Mouse (Mus musculus) gastrocnemius, adult 2 months (tissue): Measurements from ENCODE around the gene Sh3gl3. TPM values are rescaled to one million over a fixed set of nuclear protein-coding genes. Genes with fewer than 3 reads are reported as not detected.
"Not testable (repeated sequence)": the region's sequence is repeated elsewhere in the genome, so short reads cannot be mapped to it uniquely, and the experiment has no call there.

ENCODE experiments used
- DNase-seq: peaks from one replicate; pipeline ENCODE4 v3.0.0; 2022
- H3K27ac ChIP-seq: fragments of 200-600 bp; 2 replicates; pipeline ENCODE4 v1.8.1; 2022; ENCODE audit warnings: mild to moderate bottlenecking
- H3K4me3 ChIP-seq: fragments of 200-600 bp; 2 replicates; pipeline ENCODE4 v1.8.1; 2022; ENCODE audit warnings: mild to moderate bottlenecking, moderate library complexity
- CTCF ChIP-seq: fragments of 200-600 bp; IDR thresholded peaks from 2 replicates; pipeline ENCODE4 v1.8.1; 2022; ENCODE audit warnings: antibody characterized with exemption, mild to moderate bottlenecking, moderate library complexity
- intact Hi-C: fragments of 180-260 bp; cut with DNase I; formaldehyde crosslinking; loops from one replicate; pipeline ENCODE4 v1.15.1; 2025
- total RNA-seq, 2 experiments: library from RNA; stranded (reverse); gene quantifications; 2 replicates each; pipeline ENCODE4 v1.2.3; 2021

Sh3gl3 gene
- total RNA-seq, 2 experiments from 2014 or later: 0.41 to 0.47 TPM

DNA sequence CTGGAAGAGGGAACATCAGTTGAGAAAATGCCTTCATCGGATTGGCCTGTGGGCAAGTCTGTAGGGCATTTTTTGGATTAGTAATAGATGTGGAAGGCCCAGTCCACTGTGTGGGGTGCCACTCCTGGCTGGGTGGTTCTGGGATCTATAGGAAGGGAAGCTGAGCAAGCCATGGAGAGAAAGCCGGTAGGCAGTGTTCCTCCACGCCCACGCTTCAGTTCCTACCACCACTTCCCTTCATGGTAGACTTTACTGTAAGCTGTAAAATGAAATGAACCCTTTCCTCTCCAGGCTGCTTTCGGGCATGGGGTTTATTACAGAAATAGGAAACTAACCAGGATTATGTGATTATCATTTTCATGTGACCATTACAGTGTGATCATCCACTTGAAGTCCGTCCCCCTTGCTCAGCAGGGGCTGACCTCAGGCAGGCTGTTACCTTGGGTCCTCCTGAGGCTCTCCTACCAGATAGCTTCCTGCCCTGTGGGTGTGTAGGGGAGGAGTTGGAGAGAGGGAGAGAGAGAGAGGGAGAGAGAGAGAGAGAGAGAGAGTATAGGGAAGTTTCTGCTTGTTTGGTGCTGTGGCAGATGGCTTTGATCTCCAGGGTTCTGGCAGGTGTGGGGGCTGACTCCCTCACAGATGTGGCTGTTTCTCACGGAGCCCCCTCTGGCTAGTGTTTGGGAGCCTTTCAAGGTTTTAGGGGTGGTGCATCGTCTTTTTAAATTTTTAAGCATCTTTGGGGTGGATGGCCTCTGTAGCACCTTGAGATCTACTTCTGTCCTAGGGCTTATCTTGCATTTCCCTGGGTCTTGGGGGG lies 67.0 kb downstream of the Sh3gl3 start:
- no peak for TF ChIP-seq CTCF
- no peak overlapping the region for H3K4me3 ChIP-seq
- DNase-seq: no peak
- intact Hi-C loops: no loop called here
- H3K27ac ChIP-seq: no peak overlapping the region

- intact Hi-C loops: no loop called here
- TF ChIP-seq CTCF: no peak
These were observed 71.1 kb downstream of the Sh3gl3 start for GRCm38 (mm10) chr7:82244701-82245100.

GRCm38 (mm10) chr7:82248953-82249695 lies 75.5 kb downstream of the Sh3gl3 start:
- Histone ChIP-seq H3K27ac (no peak overlapping the region), H3K4me3 (no peak overlapping the region)
- DNase-seq: no peak
- intact Hi-C loops: no loop called here
- TF ChIP-seq CTCF: no peak

More at GRCm38 (mm10) chr7:82244701-82245100, 71.1 kb downstream of the Sh3gl3 start:
- no peak for DNase-seq
- Histone ChIP-seq H3K27ac (no peak overlapping the region), H3K4me3 (no peak overlapping the region)

DNA sequence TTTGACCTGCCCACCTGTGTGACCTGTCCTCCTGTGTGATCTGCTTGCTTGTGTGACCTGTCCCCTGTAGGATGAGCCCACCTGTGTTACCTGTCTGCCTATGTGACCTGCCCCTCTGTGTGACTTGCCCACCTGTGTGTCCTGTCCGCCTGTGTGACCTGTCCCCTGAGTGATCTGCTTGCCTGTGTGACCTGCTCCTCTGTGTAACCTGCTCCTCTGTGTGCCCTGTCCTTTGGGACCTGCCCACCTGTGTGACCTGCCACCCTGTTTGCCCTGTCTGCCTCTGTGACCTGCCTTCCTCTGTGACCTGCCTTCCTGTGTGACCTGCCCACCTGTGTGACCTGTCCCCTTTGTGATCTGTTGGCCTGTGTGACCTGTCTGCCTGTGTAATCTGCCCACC lies 79.7 kb downstream of the Sh3gl3 start:
- no peak overlapping the region for H3K27ac ChIP-seq
- no peak overlapping the region for H3K4me3 ChIP-seq
- intact Hi-C loops: no loop called here
- no peak for DNase-seq
- no peak for TF ChIP-seq CTCF

- Histone ChIP-seq H3K27ac (no peak overlapping the region), H3K4me3 (no peak overlapping the region)
- no peak for TF ChIP-seq CTCF
- intact Hi-C loops: no loop called here
- no peak for DNase-seq
These were observed 83.3 kb downstream of the Sh3gl3 start for GRCm38 (mm10) chr7:82256936-82257335.

DNA sequence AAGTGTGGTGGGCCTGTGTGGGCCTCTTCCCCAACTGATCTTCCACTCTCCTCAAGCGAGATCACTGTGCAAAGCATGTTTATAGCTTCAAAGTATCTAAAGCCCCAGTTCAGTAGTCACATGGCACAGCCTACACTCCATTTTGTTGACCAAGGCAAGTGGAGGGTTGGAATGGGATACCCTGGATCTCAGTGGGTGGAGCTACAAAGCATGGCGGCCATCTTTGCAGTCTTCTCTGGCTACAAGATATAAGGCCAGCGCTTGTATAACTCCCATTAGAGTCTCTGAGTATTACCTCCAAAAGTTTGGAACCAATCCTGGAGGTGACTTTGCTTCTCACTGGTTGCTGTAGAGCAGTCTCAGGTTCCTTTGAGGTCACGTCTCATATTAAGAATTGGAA lies 83.9 kb downstream of the Sh3gl3 start:
- no peak overlapping the region for H3K4me3 ChIP-seq
- no peak for DNase-seq
- intact Hi-C loops: no loop called here
- TF ChIP-seq CTCF: no peak
- H3K27ac ChIP-seq: no peak overlapping the region

DNA sequence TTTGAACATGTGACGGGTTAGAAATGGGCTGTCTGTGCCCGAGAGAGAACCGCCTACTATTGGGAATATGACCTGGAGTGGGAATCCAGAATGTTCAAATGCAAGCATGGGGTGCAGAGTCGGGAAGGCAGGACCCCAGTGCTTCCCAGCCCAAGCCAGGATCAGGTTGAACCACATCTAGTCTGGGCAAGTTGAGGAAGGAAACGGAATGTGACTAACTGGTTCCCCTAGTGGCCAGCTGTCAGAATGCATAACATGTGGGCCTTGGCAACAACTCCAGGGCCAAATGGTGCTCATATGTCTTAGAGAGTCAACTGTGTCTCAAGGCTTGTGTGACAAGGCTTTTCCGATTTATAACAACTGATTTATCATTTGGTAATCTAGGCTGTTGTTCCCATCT lies 86.6 kb downstream of the Sh3gl3 start:
- Histone ChIP-seq H3K4me3 (no peak overlapping the region), H3K27ac (no peak overlapping the region)
- DNase-seq: peak; percentile 24
- intact Hi-C loops: no loop called here
- peak; percentile 59 for TF ChIP-seq CTCF

- peak; percentile 63 for DNase-seq
- H3K4me3 ChIP-seq: no peak overlapping the region
- TF ChIP-seq CTCF: peak; percentile 96; the same call in 1 of the 2 replicates
- no peak overlapping the region for H3K27ac ChIP-seq
- intact Hi-C loops: loop anchor here (1.0 to 2.0 kb wide), 2 partner anchors 142 to 302 kb away; no protein-coding TSS in a partner anchor
These were observed 89.5 kb downstream of the Sh3gl3 start for GRCm38 (mm10) chr7:82263141-82263540.

- DNase-seq: no peak
- intact Hi-C loops: no loop called here
- TF ChIP-seq CTCF: no peak
- no peak overlapping the region for H3K4me3 ChIP-seq
- H3K27ac ChIP-seq: no peak overlapping the region
These were observed 90.5 kb downstream of the Sh3gl3 start for GRCm38 (mm10) chr7:82264119-82264518.

- H3K4me3 ChIP-seq: no peak overlapping the region
- TF ChIP-seq CTCF: no peak
- no peak for DNase-seq
- H3K27ac ChIP-seq: no peak overlapping the region
- intact Hi-C loops: no loop called here
These were observed 91.7 kb downstream of the Sh3gl3 start for GRCm38 (mm10) chr7:82265365-82265764.

GRCm38 (mm10) chr7:82269948-82270347 lies 96.3 kb downstream of the Sh3gl3 start:
- DNase-seq: no peak
- intact Hi-C loops: loop anchor here (2.0 kb wide), 1 partner anchor 309 kb away; no protein-coding TSS in a partner anchor
- Histone ChIP-seq H3K27ac (no peak overlapping the region), H3K4me3 (no peak overlapping the region)
- peak; percentile 46 for TF ChIP-seq CTCF

GRCm38 (mm10) chr7:82271742-82272141 lies 98.1 kb downstream of the Sh3gl3 start:
- intact Hi-C loops: loop anchor here (2.0 kb wide), 2 partner anchors 151 to 311 kb away; no protein-coding TSS in a partner anchor
- H3K27ac ChIP-seq: no peak overlapping the region
- H3K4me3 ChIP-seq: no peak overlapping the region
- no peak for TF ChIP-seq CTCF
- DNase-seq: no peak

GRCm38 (mm10) chr7:82272875-82273274 lies 99.2 kb downstream of the Sh3gl3 start:
- intact Hi-C loops: loop anchor here (2.0 kb wide), 1 partner anchor 152 kb away; no protein-coding TSS in a partner anchor
- TF ChIP-seq CTCF: peak; percentile 72
- DNase-seq, H3K4me3 ChIP-seq, H3K27ac ChIP-seq: not testable (repeated sequence)
